Mouse (Mus musculus) cortical plate, adult 2 months (tissue): Measurements from ENCODE around the gene Sec63.

ENCODE experiments used
- CTCF ChIP-seq: fragments of 200-500 bp; IDR thresholded peaks from 2 replicates; pipeline ENCODE4 v1.5.1; 2011; ENCODE audit warnings: mild to moderate bottlenecking, control low read depth, low read length; ENCODE audit not compliant: insufficient read depth; ENCODE audit errors: extremely low read depth
- POLR2A ChIP-seq: fragments of 200-500 bp; IDR thresholded peaks from 2 replicates; pipeline ENCODE4 v1.6.1; 2011; ENCODE audit warnings: mild to moderate bottlenecking, low read length, control low read depth; ENCODE audit not compliant: insufficient read depth; ENCODE audit errors: extremely low read depth

DNA sequence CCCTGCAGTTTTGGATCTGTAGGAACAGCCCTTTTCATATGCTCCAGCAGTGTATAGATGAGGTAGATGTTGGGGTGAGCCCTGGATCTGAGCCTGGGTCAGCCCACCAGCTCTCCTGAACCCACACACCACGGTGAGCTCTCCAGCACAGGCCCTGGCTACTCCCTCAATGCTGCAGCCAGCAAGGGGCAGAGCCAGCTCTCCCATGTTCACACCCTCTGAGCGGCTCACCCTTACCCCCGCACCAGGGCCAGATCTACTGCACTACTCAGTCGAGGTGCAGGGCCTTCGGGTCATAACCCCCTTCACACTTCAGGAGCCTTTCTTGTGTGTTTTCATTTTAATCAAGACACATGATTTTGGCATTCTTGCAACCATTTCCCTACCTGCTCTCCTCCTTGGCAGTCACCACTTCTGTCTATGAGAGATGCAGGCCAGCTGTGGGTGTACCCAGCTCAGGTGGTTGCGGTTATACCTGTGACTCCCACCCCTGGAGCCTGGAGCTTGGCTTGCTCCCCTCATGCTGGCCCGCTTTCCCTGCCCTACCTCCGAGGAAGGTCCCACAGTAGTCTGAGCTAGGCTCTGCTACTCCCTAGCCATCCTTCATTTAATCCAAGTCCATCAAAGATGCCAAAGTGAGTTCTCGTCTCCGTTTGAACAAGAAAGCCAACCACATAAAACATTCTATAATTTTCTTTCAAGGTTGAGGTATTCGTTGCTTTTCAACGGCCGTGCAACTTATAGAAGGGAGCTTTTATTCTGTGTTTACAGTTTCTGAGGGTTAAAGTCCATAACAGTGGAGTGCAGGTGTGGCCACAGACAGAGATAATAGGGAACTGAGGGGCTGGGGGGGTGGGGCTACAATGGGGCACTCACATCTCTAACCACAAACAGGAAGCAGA lies 87.1 kb downstream of the Sec63 start:
- TF ChIP-seq CTCF (no peak), POLR2A (no peak)
